Mouse (Mus musculus) pancreas, adult 10 weeks (tissue): ENCODE data around the gene Sec14l2. TPM values are rescaled to one million over a fixed set of nuclear protein-coding genes. Genes with fewer than 3 reads are reported as not detected.

Source experiments
- polyA plus RNA-seq: library from polyadenylated mRNA; stranded (reverse); fragments of 350-450 nt; fragmentation: Illumina TruSeq; extraction: RNeasy Lipid Tissue Mini Kit (QIAGEN cat#74804); gene quantifications from one replicate; pipeline ENCODE4 v1.2.3, GENCODE M21; 2015; ENCODE audit warnings: low read depth, low replicate concordance; ENCODE audit not compliant: insufficient read depth

The Sec14l2 gene
- 0.92 TPM for polyA plus RNA-seq

GRCm38 (mm10) chr11:4122742-4123579 lies at the start of gene Sec14l2:
TSS of gene Sec14l2 (minus strand) at chr11:4123415.

DNA sequence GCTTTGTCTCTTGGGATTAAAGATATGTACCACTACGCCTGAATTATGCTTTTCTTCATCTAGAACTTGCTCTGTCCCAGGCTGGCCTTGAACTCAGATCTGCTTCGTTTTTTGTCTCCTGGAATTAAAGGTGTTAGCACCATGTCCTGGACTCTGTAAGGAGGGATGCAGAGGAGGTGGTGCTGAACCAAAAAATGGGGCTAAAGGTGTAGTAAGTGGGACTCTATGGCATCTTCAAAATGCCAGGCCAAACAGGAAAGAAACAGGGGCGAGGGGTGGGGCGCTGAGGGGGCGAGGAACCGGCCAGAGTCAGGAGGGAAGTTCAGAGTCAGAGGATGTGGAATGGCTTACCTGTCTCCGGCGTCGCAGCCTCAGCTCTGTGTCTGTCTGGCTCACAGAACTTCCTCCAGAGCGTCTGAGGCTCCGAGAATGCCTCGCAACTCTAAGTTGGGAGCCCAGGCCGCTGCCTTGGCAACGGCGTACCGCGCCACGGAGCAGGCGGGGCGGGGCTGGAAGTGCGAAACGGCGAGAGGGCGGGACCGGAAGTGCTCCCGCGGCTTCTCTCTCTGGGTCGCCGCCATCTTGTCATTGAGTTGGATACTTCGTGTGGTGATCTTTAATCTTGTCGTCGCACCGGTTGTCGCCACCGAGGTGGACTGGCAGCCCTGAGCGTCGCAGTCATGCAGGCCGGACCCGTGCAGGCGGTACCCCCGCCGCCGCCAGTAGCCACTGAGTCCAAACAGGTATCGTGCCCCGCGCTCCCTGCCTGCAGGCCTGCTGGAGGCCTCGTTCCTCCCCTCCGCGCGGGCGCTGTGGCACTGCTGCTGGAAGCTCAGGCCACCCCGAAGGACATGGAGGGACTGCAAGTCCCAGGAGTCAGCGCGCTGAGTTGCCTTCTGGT lies 36.8 kb upstream of the Sec14l2 start, which contains the start of the genes Ccdc157 and Sf3a1:
Gene Ccdc157, minus strand, starts transcription at position 486 of the 901 bp plus-strand sequence.
Gene Sf3a1, plus strand, starts transcription at position 543 of the 901 bp plus-strand sequence.

GRCm38 (mm10) chr11:4134986-4135935 lies 12.0 kb upstream of the Sec14l2 start, which contains the start of gene Rnf215:
TSS of gene Rnf215 (plus strand) at chr11:4135202.

DNA sequence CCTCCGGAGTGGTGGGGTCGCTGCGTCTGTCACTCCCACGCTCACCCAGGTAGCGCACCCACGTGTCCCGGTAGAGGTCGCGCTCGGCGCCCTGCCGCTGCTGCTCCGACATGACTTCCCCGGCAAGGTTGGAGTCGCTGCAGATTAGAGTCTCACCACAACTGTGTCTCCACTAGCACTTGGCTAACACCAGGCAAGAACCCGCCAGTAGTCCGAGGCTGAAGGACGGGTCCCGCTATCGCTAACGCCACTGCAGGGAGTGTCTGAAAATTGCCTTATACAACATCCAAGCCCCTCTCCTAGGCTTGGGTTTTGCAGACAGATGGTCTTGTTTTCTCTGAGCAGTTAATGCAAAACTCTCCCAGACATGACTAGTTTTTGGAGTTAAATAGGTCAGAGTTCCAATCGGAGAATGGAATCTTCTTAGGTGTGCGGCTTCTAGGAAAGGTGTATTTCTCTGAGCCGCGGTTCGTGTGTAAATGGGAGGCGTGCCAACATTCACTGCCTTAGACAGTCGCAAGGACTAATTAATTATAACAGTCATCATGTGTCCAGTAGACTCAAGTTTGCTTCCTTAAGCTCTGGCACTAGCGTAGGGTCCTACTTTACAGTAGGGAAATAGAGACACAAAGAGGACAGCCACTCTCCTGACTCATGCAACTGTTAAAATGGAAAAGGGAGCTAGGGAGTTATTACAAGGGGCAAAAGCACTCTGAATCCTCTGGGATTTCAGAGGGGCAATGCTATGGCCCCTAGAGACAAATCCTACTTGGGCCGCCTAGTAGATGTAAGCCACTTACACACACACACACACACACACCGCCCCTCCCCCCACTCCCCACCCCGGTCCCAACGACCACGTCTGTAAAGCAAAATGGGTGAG lies 27.8 kb downstream of the Sec14l2 start, which contains the start of gene Mtfp1:
Gene Mtfp1, minus strand, starts transcription at position 275 of the 883 bp plus-strand sequence.

GRCm38 (mm10) chr11:4064627-4065122 lies 58.5 kb downstream of the Sec14l2 start, which contains the start of gene Sec14l3:
TSS of gene Sec14l3 (plus strand) at chr11:4064841.

Other genes with a start within 250 kb of the Sec14l2 start
- not detected for gene 4921536K21Rik, start 228.3 kb downstream of the Sec14l2 start, polyA plus RNA-seq
- 1.1 TPM for gene Dusp18, start 228.2 kb downstream of the Sec14l2 start, polyA plus RNA-seq
- 1.6 TPM for gene Slc35e4, start 208.8 kb downstream of the Sec14l2 start, polyA plus RNA-seq
- 27.4 TPM for gene Tcn2, start 191.3 kb downstream of the Sec14l2 start, polyA plus RNA-seq
- 8.3 TPM for gene Pes1, start 159.4 kb downstream of the Sec14l2 start, polyA plus RNA-seq
- gene 4930556J24Rik, start 146.6 kb downstream of the Sec14l2 start, polyA plus RNA-seq = not detected
- gene Gal3st1, start 139.8 kb downstream of the Sec14l2 start, polyA plus RNA-seq = 2.3 TPM
- gene Sec14l4, start 92.0 kb downstream of the Sec14l2 start, polyA plus RNA-seq = 2.7 TPM
- gene Sec14l3, start 58.6 kb downstream of the Sec14l2 start, polyA plus RNA-seq = not detected
- gene Mtfp1, start 28.0 kb downstream of the Sec14l2 start, polyA plus RNA-seq = 2.8 TPM
- 11.9 TPM for gene Rnf215, start 11.8 kb upstream of the Sec14l2 start, polyA plus RNA-seq
- 5.4 TPM for gene Ccdc157, start 36.9 kb upstream of the Sec14l2 start, polyA plus RNA-seq
- 7.4 TPM for gene Sf3a1, start 36.9 kb upstream of the Sec14l2 start, polyA plus RNA-seq
- gene Tbc1d10a, start 63.4 kb upstream of the Sec14l2 start, polyA plus RNA-seq = 12.5 TPM
- gene Castor1, start 94.8 kb upstream of the Sec14l2 start, polyA plus RNA-seq = 1.9 TPM
- gene Osm, start 113.0 kb upstream of the Sec14l2 start, polyA plus RNA-seq = not detected
- 0.41 TPM for gene Lif, start 134.1 kb upstream of the Sec14l2 start, polyA plus RNA-seq